In genomic region chr5:115165351-115165750, GRCm38 (mm10) we compare ENCODE assay signal across 11 mouse cellular contexts. TPM values are rescaled to one million over a fixed set of nuclear protein-coding genes. Genes with fewer than 3 reads are reported as not detected.
DNase-seq lines count a peak whose midpoint lies in the region; ATAC-seq and TF ChIP-seq lines count a peak whose summit lies in the region.
"Had no signal": no experiment of that assay in that cellular context is flagged by ENCODE, and none has a peak within 500 bp of the region (broad histone marks: within the 10 kb centered on the region; RNA-seq: fewer than 3 reads in every experiment).

No protein-coding gene starts in this region.

- H3K4me3 ChIP-seq in hindbrain, postnatal 0 days (ENCODE audit: low read length), result no peak overlapping the region
- no peak overlapping the region for H3K4me3 ChIP-seq in hindbrain, embryonic 11.5 days (ENCODE audit: low read depth, low read length)
- H3K4me3 ChIP-seq in MEL (ENCODE audit: control insufficient read depth in 1 of 2, insufficient read depth in 1 of 2, low read depth in 2 of 2, low read length in 2 of 2), result no peak overlapping the region
- no peak overlapping the region for H3K4me3 ChIP-seq in liver, postnatal 0 days (ENCODE audit: low read depth, low read length)
- H3K4me3 ChIP-seq in limb, embryonic 10.5 days, result no peak overlapping the region
- H3K4me3 ChIP-seq: heart, embryonic 13.5 days had no signal

- 0 out of 2 replicates have a peak, but pooled peaks cover 3% of the 10 kb centered on the region for H3K4me1 ChIP-seq in hindbrain, postnatal 0 days (ENCODE audit: insufficient read depth, low read length)
- no peaks in the 10 kb centered on the region for H3K4me1 ChIP-seq in hindbrain, embryonic 11.5 days (replicated peaks; ENCODE audit: control insufficient read depth, insufficient read depth, low read length)
- peaks cover 0 to 13% of the 10 kb centered on the region in 2 experiments; a peak in 2 of 4 replicates for H3K4me1 ChIP-seq in MEL (ENCODE audit: control insufficient read depth in 1 of 2, insufficient read depth in 2 of 2, low read length in 2 of 2)
- H3K4me1 ChIP-seq in liver, postnatal 0 days (ENCODE audit: insufficient read depth), result peaks cover 27% of the 10 kb centered on the region
- peaks cover 58% of the 10 kb centered on the region for H3K4me1 ChIP-seq in limb, embryonic 10.5 days

- H3K36me3 ChIP-seq in hindbrain, postnatal 0 days (ENCODE audit: insufficient read depth, low read length), result no peaks in the 10 kb centered on the region
- no peaks in the 10 kb centered on the region for H3K36me3 ChIP-seq in hindbrain, embryonic 11.5 days (ENCODE audit: control insufficient read depth, insufficient read depth, low read length)
- H3K36me3 ChIP-seq in MEL (ENCODE audit: control insufficient read depth in 1 of 2, insufficient read depth in 2 of 2, low read length in 2 of 2), result peaks cover 0 to 7% of the 10 kb centered on the region in 2 experiments; a peak in 2 of 4 replicates
- H3K36me3 ChIP-seq in liver, postnatal 0 days (replicated peaks; ENCODE audit: insufficient read depth, low read length), result no peaks in the 10 kb centered on the region
- no peaks in the 10 kb centered on the region; the same call in 1 of the 2 replicates for H3K36me3 ChIP-seq in limb, embryonic 10.5 days
- H3K36me3 ChIP-seq: heart, embryonic 13.5 days had no signal

- no peak for TF ChIP-seq EP300 in MEL (IDR thresholded peaks at IDR 0.05; ENCODE audit: low read depth in 1 of 2, low read length in 2 of 2)
- TF ChIP-seq EP300 in liver, postnatal 0 days (IDR thresholded peaks at IDR 0.05; ENCODE audit: low read depth), result no peak

- TF ChIP-seq CTCF in hindbrain, postnatal 0 days (IDR thresholded peaks at IDR 0.05; ENCODE audit: low read depth), result peak; percentile 57
- TF ChIP-seq CTCF in MEL (IDR thresholded peaks at IDR 0.05 in 2 of 3, conservative IDR thresholded peaks at IDR 0.05 in 1 of 3; ENCODE audit: control insufficient read depth in 1 of 3, insufficient read depth in 1 of 3, low read depth in 2 of 3, low read length in 3 of 3, poor library complexity in 1 of 3, severe bottlenecking in 1 of 3), result peak; percentile 67 to 90 (median 83)
- peak; percentile 58 for TF ChIP-seq CTCF in liver, postnatal 0 days (IDR thresholded peaks at IDR 0.05; ENCODE audit: low read depth)

- peak; percentile 50 for TF ChIP-seq RAD21 in MEL (IDR thresholded peaks at IDR 0.05; ENCODE audit: low read depth, low read length)

- H3K27me3 ChIP-seq in hindbrain, postnatal 0 days (ENCODE audit: insufficient read depth, low read length), result no peaks in the 10 kb centered on the region
- H3K27me3 ChIP-seq in hindbrain, embryonic 11.5 days (ENCODE audit: control insufficient read depth, insufficient read depth, low read length), result no peaks in the 10 kb centered on the region
- H3K27me3 ChIP-seq in MEL (ENCODE audit: control insufficient read depth in 1 of 2, insufficient read depth in 2 of 2, low read length in 2 of 2), result no peaks in the 10 kb centered on the region
- H3K27me3 ChIP-seq in liver, postnatal 0 days (ENCODE audit: insufficient read depth, low read length), result no peaks in the 10 kb centered on the region
- H3K27me3 ChIP-seq in limb, embryonic 10.5 days (ENCODE audit: low read depth, poor library complexity, severe bottlenecking), result no peaks in the 10 kb centered on the region
- H3K27me3 ChIP-seq: heart, embryonic 13.5 days had no signal

- no peaks in the 10 kb centered on the region; the same call in 1 of the 2 replicates for H3K79me2 ChIP-seq in MEL (ENCODE audit: control insufficient read depth, insufficient read depth, low read length, poor library complexity)

- H3K4me2 ChIP-seq in hindbrain, postnatal 0 days (ENCODE audit: low read depth, low read length), result no peak overlapping the region
- H3K4me2 ChIP-seq in hindbrain, embryonic 11.5 days (replicated peaks; ENCODE audit: low read depth, low read length), result no peak overlapping the region
- no peak overlapping the region for H3K4me2 ChIP-seq in liver, postnatal 0 days (ENCODE audit: low read depth, low read length)
- H3K4me2 ChIP-seq: heart, embryonic 13.5 days had no signal

- no peak overlapping the region for H3K27ac ChIP-seq in hindbrain, postnatal 0 days
- no peak overlapping the region for H3K27ac ChIP-seq in hindbrain, embryonic 11.5 days (ENCODE audit: low read depth, low read length)
- H3K27ac ChIP-seq in MEL (ENCODE audit: control insufficient read depth, low read depth, low read length), result no peak overlapping the region
- no peak overlapping the region for H3K27ac ChIP-seq in liver, postnatal 0 days (ENCODE audit: low read depth)
- no peak overlapping the region for H3K27ac ChIP-seq in limb, embryonic 10.5 days

- WGBS in hindbrain, postnatal 0 days, result 64% methylated on average over 9 of the region's 9 CpGs
- 60% methylated on average over 9 of the region's 9 CpGs for WGBS in hindbrain, embryonic 11.5 days
- WGBS in liver, postnatal 0 days (ENCODE audit: insufficient replicate concordance), result 65% methylated on average over 9 of the region's 9 CpGs
- WGBS in limb, embryonic 10.5 days, result 67% methylated on average over 9 of the region's 9 CpGs

- no peak for ATAC-seq in hindbrain, postnatal 0 days
- no peak for ATAC-seq in hindbrain, embryonic 11.5 days (ENCODE audit: low FRiP score)
- ATAC-seq in liver, postnatal 0 days, result no peak
- ATAC-seq in activated CD4-positive, CD25-positive, alpha-beta regulatory T cell, adult 4 months, result no peak
- ATAC-seq: forebrain, embryonic 16.5 days; inflammation-experienced regulatory T-cells, adult 6 months had no signal

- H3K9ac ChIP-seq in hindbrain, postnatal 0 days (replicated peaks; ENCODE audit: low read length), result no peak overlapping the region
- H3K9ac ChIP-seq in hindbrain, embryonic 11.5 days (ENCODE audit: low read depth, low read length), result no peak overlapping the region
- H3K9ac ChIP-seq in MEL (ENCODE audit: control insufficient read depth, low read depth, low read length, poor library complexity, severe bottlenecking), result no peak overlapping the region
- no peak overlapping the region for H3K9ac ChIP-seq in liver, postnatal 0 days (replicated peaks)
- H3K9ac ChIP-seq: heart, embryonic 13.5 days had no signal

- no peaks in the 10 kb centered on the region for H3K9me3 ChIP-seq in hindbrain, postnatal 0 days (ENCODE audit: low read length)
- no peaks in the 10 kb centered on the region for H3K9me3 ChIP-seq in hindbrain, embryonic 11.5 days (ENCODE audit: control insufficient read depth, low read length)
- H3K9me3 ChIP-seq in MEL (replicated peaks; ENCODE audit: insufficient read depth, low read length), result no peaks in the 10 kb centered on the region
- no peaks in the 10 kb centered on the region for H3K9me3 ChIP-seq in liver, postnatal 0 days (ENCODE audit: low read length)
- H3K9me3 ChIP-seq in limb, embryonic 10.5 days (replicated peaks), result no peaks in the 10 kb centered on the region
- H3K9me3 ChIP-seq: heart, embryonic 13.5 days had no signal

- DNase-seq in hindbrain, postnatal 0 days (ENCODE audit: low spot score), result peak; percentile 40
- no peak for DNase-seq in hindbrain, embryonic 11.5 days (ENCODE audit: low spot score)
- DNase-seq in retina, embryonic 14.5 days (ENCODE audit: low spot score), result peak; percentile 48
- no peak for DNase-seq in retina, postnatal 1 day
- DNase-seq in MEL (ENCODE audit: low read depth, low spot score), result peak; percentile 71
- DNase-seq in liver, postnatal 0 days, result no peak
- no peak for DNase-seq in limb, embryonic 10.5 days (ENCODE audit: low spot score)

- no peak for TF ChIP-seq POLR2A in MEL (IDR thresholded peaks at IDR 0.05; ENCODE audit: control insufficient read depth in 1 of 2, insufficient read depth in 1 of 2, low read depth in 1 of 2, low read length in 2 of 2, poor library complexity in 1 of 2)

RNA-seq across cellular contexts. Expression of gene Mlec, which starts 7.4 kb away (rescaled TPM):
- 65.5 and 80.9 TPM in 2 replicates for total RNA-seq in hindbrain, postnatal 0 days (2014; rRNA removed)
- 15.5 and 20.6 TPM in 2 replicates for polyA plus RNA-seq in hindbrain, postnatal 0 days (2015; fragmentation: Nextera tagmentation; extraction: Ambion mirVana)
- 41.2 and 44.1 TPM in 2 replicates for polyA plus RNA-seq in hindbrain, embryonic 11.5 days (2014; fragmentation: Nextera tagmentation; extraction: Ambion mirVana)
- total RNA-seq in MEL (2012; rRNA removed), result 146 and 167 TPM in 2 replicates
- 100 to 1,000 TPM in 1 of 2 experiments, not detected in 1; 156 TPM for polyA plus RNA-seq in MEL (2012; ENCODE audit: insufficient read depth in 1 of 2, insufficient read length in 2 of 2, low read depth in 1 of 2, low replicate concordance in 2 of 2, missing spikeins in 1 of 2)
- polyA plus RNA-seq in liver, postnatal 0 days (2015; fragmentation: Nextera tagmentation; extraction: Ambion mirVana), result 8.2 and 10.1 TPM in 2 replicates
- polyA plus RNA-seq in activated CD4-positive, CD25-positive, alpha-beta regulatory T cell, adult 4 months (2017; shearing (Covaris generic)), result 10 to 100 TPM; 26.8 to 37.1 TPM
- polyA plus RNA-seq in limb, embryonic 10.5 days (2016; fragmentation: Nextera tagmentation; extraction: Ambion mirVana), result 92.0 and 94.3 TPM in 2 replicates

RNA-seq across cellular contexts. Expression of gene Cabp1, which starts 28.8 kb away (rescaled TPM):
- 21.4 and 34.6 TPM in 2 replicates for total RNA-seq in hindbrain, postnatal 0 days (2014; rRNA removed)
- 20.9 and 23.6 TPM in 2 replicates for polyA plus RNA-seq in hindbrain, postnatal 0 days (2015; fragmentation: Nextera tagmentation; extraction: Ambion mirVana)
- 5.0 and 7.6 TPM in 2 replicates for polyA plus RNA-seq in hindbrain, embryonic 11.5 days (2014; fragmentation: Nextera tagmentation; extraction: Ambion mirVana)
- 0.35 and 0.52 TPM in 2 replicates for total RNA-seq in MEL (2012; rRNA removed)
- 1 to 10 TPM in 1 of 2 experiments, not detected in 1; 1.7 TPM for polyA plus RNA-seq in MEL (2012; ENCODE audit: insufficient read depth in 1 of 2, insufficient read length in 2 of 2, low read depth in 1 of 2, low replicate concordance in 2 of 2, missing spikeins in 1 of 2)
- polyA plus RNA-seq in liver, postnatal 0 days (2015; fragmentation: Nextera tagmentation; extraction: Ambion mirVana), result not detected in 2 replicates
- under 1 TPM in 1 of 2 experiments, not detected in 1; 0.54 TPM for polyA plus RNA-seq in activated CD4-positive, CD25-positive, alpha-beta regulatory T cell, adult 4 months (2017; shearing (Covaris generic))
- polyA plus RNA-seq in limb, embryonic 10.5 days (2016; fragmentation: Nextera tagmentation; extraction: Ambion mirVana), result 1.9 and 2.6 TPM in 2 replicates
- polyA plus RNA-seq: inflammation-experienced regulatory T-cells, adult 6 months had no signal

RNA-seq across cellular contexts. Expression of gene Unc119b, which starts 30.6 kb away (rescaled TPM):
- total RNA-seq in hindbrain, postnatal 0 days (2014; rRNA removed), result 27.0 and 32.1 TPM in 2 replicates
- polyA plus RNA-seq in hindbrain, postnatal 0 days (2015; fragmentation: Nextera tagmentation; extraction: Ambion mirVana), result 22.5 and 23.4 TPM in 2 replicates
- polyA plus RNA-seq in hindbrain, embryonic 11.5 days (2014; fragmentation: Nextera tagmentation; extraction: Ambion mirVana), result 46.8 and 57.2 TPM in 2 replicates
- 15.8 and 18.6 TPM in 2 replicates for total RNA-seq in MEL (2012; rRNA removed)
- 10 to 100 TPM in 1 of 2 experiments, not detected in 1; 25.7 TPM for polyA plus RNA-seq in MEL (2012; ENCODE audit: insufficient read depth in 1 of 2, insufficient read length in 2 of 2, low read depth in 1 of 2, low replicate concordance in 2 of 2, missing spikeins in 1 of 2)
- polyA plus RNA-seq in liver, postnatal 0 days (2015; fragmentation: Nextera tagmentation; extraction: Ambion mirVana), result 6.9 and 8.0 TPM in 2 replicates
- polyA plus RNA-seq in activated CD4-positive, CD25-positive, alpha-beta regulatory T cell, adult 4 months (2017; shearing (Covaris generic)), result 10 to 100 TPM; 18.3 to 19.0 TPM
- 77.0 and 78.3 TPM in 2 replicates for polyA plus RNA-seq in limb, embryonic 10.5 days (2016; fragmentation: Nextera tagmentation; extraction: Ambion mirVana)

RNA-seq across cellular contexts. Expression of gene Acads, which starts 46.2 kb away (rescaled TPM):
- total RNA-seq in hindbrain, postnatal 0 days (2014; rRNA removed), result 30.3 and 32.5 TPM in 2 replicates
- polyA plus RNA-seq in hindbrain, postnatal 0 days (2015; fragmentation: Nextera tagmentation; extraction: Ambion mirVana), result 22.1 and 25.3 TPM in 2 replicates
- polyA plus RNA-seq in hindbrain, embryonic 11.5 days (2014; fragmentation: Nextera tagmentation; extraction: Ambion mirVana), result 22.9 and 30.8 TPM in 2 replicates
- total RNA-seq in MEL (2012; rRNA removed), result 31.9 and 35.0 TPM in 2 replicates
- polyA plus RNA-seq in MEL (2012; ENCODE audit: insufficient read depth in 1 of 2, insufficient read length in 2 of 2, low read depth in 1 of 2, low replicate concordance in 2 of 2, missing spikeins in 1 of 2), result 10 to 100 TPM in 1 of 2 experiments, not detected in 1; 56.5 TPM
- polyA plus RNA-seq in liver, postnatal 0 days (2015; fragmentation: Nextera tagmentation; extraction: Ambion mirVana), result 87.9 and 93.4 TPM in 2 replicates
- polyA plus RNA-seq in activated CD4-positive, CD25-positive, alpha-beta regulatory T cell, adult 4 months (2017; shearing (Covaris generic)), result 10 to 100 TPM; 14.7 to 24.1 TPM
- 91.6 and 91.9 TPM in 2 replicates for polyA plus RNA-seq in limb, embryonic 10.5 days (2016; fragmentation: Nextera tagmentation; extraction: Ambion mirVana)

Comparison
In these comparisons a context has a peak if more than half of its experiments do, and no peak if none do; other contexts are left out.
1. DNase-seq: peak in hindbrain, postnatal 0 days (single experiment), retina, embryonic 14.5 days (single experiment) and MEL (single experiment); none in hindbrain, embryonic 11.5 days (single experiment), retina, postnatal 1 day (single experiment), liver, postnatal 0 days (single experiment) and limb, embryonic 10.5 days (single experiment).
2. Peak in every context shown above with its lines, with median percentiles within 50 percentile points of each other: CTCF ChIP-seq.